Mouse (Mus musculus): Measurements from ENCODE around the gene Orm1. TPM values are rescaled to one million over a fixed set of nuclear protein-coding genes. Genes with fewer than 3 reads are reported as not detected.

Gene Orm1
- 0.22 TPM in 1 of 2 replicates, not detected in the other for polyA plus RNA-seq (2015; fragmentation: Nextera tagmentation; extraction: Ambion mirVana)

GRCm38 (mm10) chr4:63344295-63344694, at the start of gene Orm1:
Orm1 (plus strand) TSS chr4:63344560.

GRCm38 (mm10) chr4:63355877-63356665, 11.7 kb downstream of the Orm1 start, which contains the start of gene Orm3:
Orm3 (plus strand) TSS chr4:63356162.

GRCm38 (mm10) chr4:63362150-63362549, 17.8 kb downstream of the Orm1 start, which contains the start of gene Orm2:
Orm2 (plus strand) TSS chr4:63362449.

Other genes with a start within 250 kb of the Orm1 start
- 3.0 and 3.6 TPM in 2 replicates for gene Ambp, start 189.8 kb upstream of the Orm1 start, polyA plus RNA-seq (2015; fragmentation: Nextera tagmentation; extraction: Ambion mirVana)
- gene Kif12, start 172.4 kb upstream of the Orm1 start, polyA plus RNA-seq (2015; fragmentation: Nextera tagmentation; extraction: Ambion mirVana), result not detected in 2 replicates
- gene Col27a1, start 130.6 kb upstream of the Orm1 start, polyA plus RNA-seq (2015; fragmentation: Nextera tagmentation; extraction: Ambion mirVana), result 4.6 and 6.2 TPM in 2 replicates
- not detected in 2 replicates for gene Orm3, start 11.6 kb downstream of the Orm1 start, polyA plus RNA-seq (2015; fragmentation: Nextera tagmentation; extraction: Ambion mirVana)
- gene Orm2, start 17.9 kb downstream of the Orm1 start, polyA plus RNA-seq (2015; fragmentation: Nextera tagmentation; extraction: Ambion mirVana), result not detected in 2 replicates
- 2.3 and 3.2 TPM in 2 replicates for gene Akna, start 58.8 kb downstream of the Orm1 start, polyA plus RNA-seq (2015; fragmentation: Nextera tagmentation; extraction: Ambion mirVana)
- 1.4 and 2.4 TPM in 2 replicates for gene Whrn, start 151.4 kb downstream of the Orm1 start, polyA plus RNA-seq (2015; fragmentation: Nextera tagmentation; extraction: Ambion mirVana)
- 198 and 218 TPM in 2 replicates for gene Atp6v1g1, start 200.2 kb downstream of the Orm1 start, polyA plus RNA-seq (2015; fragmentation: Nextera tagmentation; extraction: Ambion mirVana)
- 8.3 and 8.8 TPM in 2 replicates for gene Tmem268, start 214.2 kb downstream of the Orm1 start, polyA plus RNA-seq (2015; fragmentation: Nextera tagmentation; extraction: Ambion mirVana)

All from urinary bladder, postnatal 0 days (tissue).